Mouse (Mus musculus): ENCODE data around the gene Iqgap1. TPM values are rescaled to one million over a fixed set of nuclear protein-coding genes. Genes with fewer than 3 reads are reported as not detected.

Gene Iqgap1
- polyA plus RNA-seq, 1 experiment from 2014 or later: 35.6 TPM

DNA sequence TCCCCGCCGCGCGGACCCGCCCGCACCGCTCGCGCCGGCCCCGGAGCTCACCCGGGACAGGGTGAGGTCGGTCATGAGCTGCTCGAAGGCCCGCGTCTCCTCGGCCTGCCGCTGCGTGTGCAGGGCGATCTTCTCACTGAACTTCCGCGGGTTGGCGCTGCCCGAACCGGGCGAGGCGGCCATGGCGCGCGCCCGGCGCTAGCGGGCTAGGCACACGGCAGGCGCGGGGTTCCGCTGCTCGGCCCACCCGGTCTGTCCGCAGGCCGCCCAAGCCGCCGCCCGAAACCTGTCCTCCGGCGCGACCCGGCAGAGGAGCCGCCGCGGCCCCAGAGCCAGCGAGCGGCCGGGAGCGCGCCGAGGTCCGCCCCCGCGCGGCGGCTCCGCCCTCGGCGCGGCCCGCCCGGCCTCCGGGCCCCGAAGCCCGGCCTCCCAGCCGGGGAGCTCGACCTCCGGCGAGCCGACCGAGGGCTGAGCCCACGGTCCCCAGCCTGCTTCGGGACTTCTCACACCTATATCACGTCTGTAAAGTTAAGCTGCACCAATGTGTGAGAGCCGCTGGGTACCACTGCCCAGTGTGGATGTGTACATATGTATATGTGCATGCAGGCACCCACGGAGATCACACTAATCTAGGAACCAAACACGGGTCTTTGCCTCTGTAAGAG, 137.1 kb downstream of the Iqgap1 start, which contains the start of gene Crtc3:
Gene Crtc3 (minus strand): TSS at position 322 of the 665 bp plus-strand sequence.
- peak; percentile 88 for ATAC-seq (replicated peaks; ENCODE audit: insufficient number of reproducible peaks, insufficient read depth, low FRiP score, low read depth)
- no peaks in the 10 kb centered on the region for H3K36me3 ChIP-seq
- under 1% methylated on average over 79 of the region's 83 CpGs for WGBS
- peak within 1 kb of the TSS; percentile 92 for H3K9ac ChIP-seq
- H3K9me3 ChIP-seq (replicated peaks): no peaks in the 10 kb centered on the region
- H3K4me3 ChIP-seq: peak within 1 kb of the TSS; percentile 93
- H3K27me3 ChIP-seq: no peaks in the 10 kb centered on the region
- peak within 1 kb of the TSS; percentile 91 for H3K4me2 ChIP-seq
- peaks cover 27% of the 10 kb centered on the region for H3K4me1 ChIP-seq (replicated peaks)
- peak within 1 kb of the TSS; percentile 99 for H3K27ac ChIP-seq

DNA sequence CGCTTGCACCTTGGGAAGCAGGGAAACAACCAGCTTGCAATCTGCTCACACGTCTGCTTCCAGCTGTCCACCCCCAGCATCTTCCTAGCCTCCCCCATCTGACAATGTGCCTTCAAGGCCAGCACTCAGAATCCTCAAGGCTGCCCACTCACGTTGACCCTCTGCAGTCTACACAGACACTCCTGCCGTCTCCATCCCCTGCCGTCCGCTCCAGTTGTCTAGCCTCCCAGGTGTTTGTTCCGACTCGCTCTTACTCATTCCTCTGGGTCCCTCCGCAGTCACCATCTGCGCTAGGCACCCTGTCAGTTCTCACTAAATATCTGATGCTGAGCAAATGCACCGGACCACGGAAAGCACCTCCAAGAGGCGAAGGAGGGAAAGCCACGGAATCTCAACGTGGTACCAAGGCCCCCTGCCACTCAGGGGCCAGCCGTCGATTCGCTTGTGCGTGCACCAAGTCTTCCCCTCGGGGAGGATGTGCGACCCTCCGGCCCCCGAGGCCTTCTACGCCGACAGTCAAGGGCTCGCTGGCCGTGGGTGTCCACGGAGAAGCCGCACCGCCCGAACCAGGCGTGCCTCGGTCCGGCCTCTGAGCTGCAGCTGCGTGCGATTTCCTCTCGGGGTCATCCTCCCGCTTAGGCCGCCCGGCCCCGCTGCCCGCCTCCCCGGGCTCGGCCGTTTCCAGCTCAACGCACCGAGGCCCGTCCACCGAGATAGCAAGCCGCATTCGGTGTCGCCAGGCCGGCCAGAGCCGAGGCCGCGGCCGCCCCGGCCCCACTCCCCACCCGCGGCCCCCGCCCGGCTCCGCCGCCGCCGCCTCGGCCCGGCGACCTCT, 137.8 kb downstream of the Iqgap1 start:
- Histone ChIP-seq H3K9me3 (replicated peaks) (no peaks in the 10 kb centered on the region), H3K27me3 (no peaks in the 10 kb centered on the region), H3K4me1 (replicated peaks) (peaks cover 28% of the 10 kb centered on the region), H3K36me3 (no peaks in the 10 kb centered on the region), H3K27ac (peak overlapping the region; percentile 99), H3K4me2 (peak overlapping the region; percentile 91), H3K9ac (peak overlapping the region; percentile 92), H3K4me3 (peak overlapping the region; percentile 93)
- ATAC-seq (replicated peaks; ENCODE audit: insufficient number of reproducible peaks, insufficient read depth, low FRiP score, low read depth): peak; percentile 56
- 1% methylated on average over 69 of the region's 69 CpGs for WGBS

DNA sequence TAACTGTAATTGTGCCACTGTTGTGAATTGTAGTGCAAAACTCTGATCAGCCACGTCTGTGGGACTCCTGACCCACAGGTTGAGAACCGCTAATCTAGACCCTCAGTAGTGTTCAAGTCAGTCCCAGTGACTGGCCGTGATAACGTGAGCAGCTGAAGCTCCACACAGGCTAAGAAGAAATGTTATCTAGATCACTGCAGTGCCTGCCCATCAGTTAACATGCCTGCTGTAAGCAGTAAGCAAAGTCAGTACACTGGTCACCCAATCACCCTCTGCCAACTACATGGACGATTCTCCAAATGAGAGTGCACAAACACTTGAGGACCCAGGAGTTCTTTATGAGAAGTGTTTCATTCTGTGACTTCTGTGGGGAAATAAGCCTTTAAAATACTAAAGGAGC, 140.1 kb downstream of the Iqgap1 start:
- no peak for ATAC-seq (replicated peaks; ENCODE audit: insufficient number of reproducible peaks, insufficient read depth, low FRiP score, low read depth)
- Histone ChIP-seq H3K4me2 (no peak overlapping the region), H3K27me3 (no peaks in the 10 kb centered on the region), H3K27ac (no peak overlapping the region), H3K9ac (no peak overlapping the region), H3K36me3 (no peaks in the 10 kb centered on the region), H3K4me3 (no peak overlapping the region), H3K9me3 (replicated peaks) (no peaks in the 10 kb centered on the region), H3K4me1 (replicated peaks) (peaks cover 42% of the 10 kb centered on the region)
- 55% methylated on average over 5 of the region's 5 CpGs for WGBS

DNA sequence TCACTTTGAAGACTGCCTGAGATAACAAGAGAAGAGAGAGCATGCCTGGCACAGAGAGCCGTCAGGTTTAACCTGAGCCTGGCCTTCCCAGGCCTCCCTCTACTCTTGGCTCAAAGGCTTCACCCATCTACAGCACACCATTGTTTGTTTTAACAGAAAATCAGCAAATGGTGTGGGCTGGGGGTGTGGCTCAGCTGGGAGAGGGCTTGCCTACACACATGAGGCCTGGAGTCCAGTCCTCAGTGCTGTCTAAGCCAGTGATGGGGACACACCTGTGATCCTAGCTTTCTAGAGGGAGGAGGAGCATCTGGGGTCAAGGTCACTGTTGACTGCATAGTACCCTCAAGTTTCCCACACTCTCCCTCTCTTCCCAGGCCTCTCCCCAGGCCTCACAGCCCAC, 143.1 kb downstream of the Iqgap1 start:
- H3K9ac ChIP-seq: no peak overlapping the region
- no peaks in the 10 kb centered on the region for H3K36me3 ChIP-seq
- no peak for ATAC-seq (replicated peaks; ENCODE audit: insufficient number of reproducible peaks, insufficient read depth, low FRiP score, low read depth)
- H3K4me3 ChIP-seq: no peak overlapping the region
- H3K9me3 ChIP-seq (replicated peaks): no peaks in the 10 kb centered on the region
- no peaks in the 10 kb centered on the region for H3K27me3 ChIP-seq
- H3K4me1 ChIP-seq (replicated peaks): peaks cover 40% of the 10 kb centered on the region
- no peak overlapping the region for H3K4me2 ChIP-seq
- WGBS: 36% methylated on average over 1 of the region's 1 CpGs
- no peak overlapping the region for H3K27ac ChIP-seq

DNA sequence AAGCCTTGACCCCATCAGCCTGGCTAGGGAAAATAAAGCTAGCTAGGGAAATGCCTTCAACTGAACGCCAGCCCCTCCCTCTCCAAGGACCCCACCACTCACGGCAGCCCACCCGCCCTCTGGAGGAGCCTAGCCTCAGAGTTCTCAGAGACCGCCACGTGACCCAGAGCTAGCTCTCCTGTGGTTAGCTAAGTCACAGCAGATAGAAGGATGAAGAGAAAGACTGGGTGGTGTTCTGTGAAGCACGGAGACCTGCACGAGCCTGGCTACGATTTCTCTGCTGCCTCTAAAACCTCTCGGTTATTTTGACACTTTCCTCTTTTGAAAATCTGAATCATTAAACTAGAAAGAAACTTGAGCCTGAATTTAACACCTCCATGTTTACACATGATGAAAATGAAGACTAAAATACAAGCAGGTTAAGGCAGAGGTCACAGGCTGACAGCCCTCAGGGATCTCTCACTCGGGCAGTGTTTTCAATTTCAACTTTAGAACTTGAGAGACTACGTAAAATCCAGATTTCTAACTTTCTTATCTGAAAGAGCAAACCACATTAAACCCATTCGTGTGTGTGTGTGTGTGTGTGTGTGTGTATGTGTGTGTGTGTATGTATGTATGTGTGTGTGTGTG, 145.4 kb downstream of the Iqgap1 start:
- H3K4me1 ChIP-seq (replicated peaks): peaks cover 26% of the 10 kb centered on the region
- peak overlapping the region; percentile 54 for H3K27ac ChIP-seq
- no peaks in the 10 kb centered on the region for H3K27me3 ChIP-seq
- H3K4me2 ChIP-seq: peak overlapping the region; percentile 46
- H3K9me3 ChIP-seq (replicated peaks): no peaks in the 10 kb centered on the region
- no peak overlapping the region for H3K4me3 ChIP-seq
- H3K9ac ChIP-seq: 0 out of 2 replicates have a peak overlapping the region, but pooled peaks have one; percentile 14
- 21% methylated on average over 12 of the region's 12 CpGs for WGBS
- no peak for ATAC-seq (replicated peaks; ENCODE audit: insufficient number of reproducible peaks, insufficient read depth, low FRiP score, low read depth)
- H3K36me3 ChIP-seq: 0 out of 2 replicates have a peak, but pooled peaks cover 3% of the 10 kb centered on the region

DNA sequence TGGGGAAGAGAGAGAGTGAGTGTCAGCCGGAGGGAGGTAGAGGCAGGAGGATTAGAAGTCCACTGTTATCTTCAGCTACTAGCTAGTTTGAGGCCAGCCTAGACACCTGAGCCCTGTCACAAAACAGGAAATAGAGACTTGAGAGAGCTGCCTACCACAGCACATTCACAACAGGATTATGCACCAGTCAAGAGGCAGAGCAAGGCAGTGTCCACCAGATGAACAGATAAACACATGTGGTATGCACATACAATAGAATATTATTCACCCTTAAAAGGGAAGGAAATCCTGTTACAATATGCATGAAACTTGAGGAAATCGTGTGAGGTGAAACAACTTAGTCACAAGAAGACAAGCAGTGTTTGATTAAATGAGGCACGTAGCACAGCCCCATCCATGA, 153.5 kb downstream of the Iqgap1 start:
- no peak for ATAC-seq (replicated peaks; ENCODE audit: insufficient number of reproducible peaks, insufficient read depth, low FRiP score, low read depth)
- no peak overlapping the region for H3K9ac ChIP-seq
- no peak overlapping the region for H3K4me2 ChIP-seq
- 0 out of 2 replicates have a peak, but pooled peaks cover 3% of the 10 kb centered on the region for H3K36me3 ChIP-seq
- H3K27me3 ChIP-seq: no peaks in the 10 kb centered on the region
- peaks cover 14% of the 10 kb centered on the region for H3K4me1 ChIP-seq (replicated peaks)
- H3K4me3 ChIP-seq: no peak overlapping the region
- H3K9me3 ChIP-seq (replicated peaks): no peaks in the 10 kb centered on the region
- WGBS: 78% methylated on average over 3 of the region's 3 CpGs
- H3K27ac ChIP-seq: no peak overlapping the region

DNA sequence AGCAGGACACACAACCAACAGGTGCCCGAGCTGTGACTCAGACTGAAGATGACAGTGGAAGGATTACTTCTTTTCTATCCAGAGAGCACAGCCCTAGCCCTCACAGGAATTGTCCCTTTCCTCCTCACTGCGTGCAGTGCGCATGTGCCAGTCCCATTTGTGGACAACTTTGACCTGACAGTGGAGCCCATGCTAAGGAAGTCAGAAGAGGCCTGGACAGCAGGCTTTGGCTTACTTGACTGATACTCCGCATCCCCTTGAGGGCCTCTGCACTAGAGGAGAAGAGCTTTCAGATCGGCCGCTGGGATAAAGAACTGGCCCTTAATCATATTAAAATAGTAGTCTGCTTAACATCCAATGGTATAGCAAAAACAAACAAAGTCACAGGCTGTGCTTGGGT, 154.9 kb downstream of the Iqgap1 start:
- Histone ChIP-seq H3K4me1 (replicated peaks) (peaks cover 28% of the 10 kb centered on the region), H3K4me3 (no peak overlapping the region), H3K9ac (no peak overlapping the region), H3K27ac (no peak overlapping the region), H3K9me3 (replicated peaks) (no peaks in the 10 kb centered on the region), H3K4me2 (no peak overlapping the region), H3K27me3 (no peaks in the 10 kb centered on the region), H3K36me3 (no peaks in the 10 kb centered on the region)
- no peak for ATAC-seq (replicated peaks; ENCODE audit: insufficient number of reproducible peaks, insufficient read depth, low FRiP score, low read depth)
- WGBS: 84% methylated on average over 6 of the region's 6 CpGs

DNA sequence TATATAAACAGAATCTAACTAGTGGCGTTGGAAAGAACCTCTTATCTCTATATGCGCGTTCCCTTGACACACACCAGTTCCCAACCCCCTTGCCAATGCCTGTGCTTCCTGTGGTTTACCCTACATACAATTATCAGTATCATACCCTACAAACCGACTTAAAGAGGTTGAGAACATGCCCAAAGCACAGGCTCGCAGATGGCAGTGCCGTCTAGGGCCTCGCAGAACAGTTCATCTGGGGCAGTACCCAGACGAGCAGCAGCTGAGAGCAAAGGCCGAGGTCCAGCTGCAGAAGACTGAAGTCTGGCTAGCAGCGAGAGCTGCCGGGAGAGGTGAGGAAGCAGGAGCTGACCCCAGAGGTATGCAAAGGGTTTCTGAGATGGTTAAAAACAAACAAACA, 158.6 kb downstream of the Iqgap1 start:
- Histone ChIP-seq H3K4me3 (no peak overlapping the region), H3K9ac (peak overlapping the region; percentile 7; the same call in 1 of the 2 replicates), H3K4me2 (peak overlapping the region; percentile 39), H3K36me3 (no peaks in the 10 kb centered on the region), H3K27ac (peak overlapping the region; percentile 91), H3K9me3 (replicated peaks) (no peaks in the 10 kb centered on the region), H3K27me3 (no peaks in the 10 kb centered on the region), H3K4me1 (replicated peaks) (peaks cover 37% of the 10 kb centered on the region)
- 13% methylated on average over 11 of the region's 11 CpGs for WGBS
- 0 out of 2 replicates have a peak, but pooled peaks have one; percentile 30 for ATAC-seq (replicated peaks; ENCODE audit: insufficient number of reproducible peaks, insufficient read depth, low FRiP score, low read depth)

DNA sequence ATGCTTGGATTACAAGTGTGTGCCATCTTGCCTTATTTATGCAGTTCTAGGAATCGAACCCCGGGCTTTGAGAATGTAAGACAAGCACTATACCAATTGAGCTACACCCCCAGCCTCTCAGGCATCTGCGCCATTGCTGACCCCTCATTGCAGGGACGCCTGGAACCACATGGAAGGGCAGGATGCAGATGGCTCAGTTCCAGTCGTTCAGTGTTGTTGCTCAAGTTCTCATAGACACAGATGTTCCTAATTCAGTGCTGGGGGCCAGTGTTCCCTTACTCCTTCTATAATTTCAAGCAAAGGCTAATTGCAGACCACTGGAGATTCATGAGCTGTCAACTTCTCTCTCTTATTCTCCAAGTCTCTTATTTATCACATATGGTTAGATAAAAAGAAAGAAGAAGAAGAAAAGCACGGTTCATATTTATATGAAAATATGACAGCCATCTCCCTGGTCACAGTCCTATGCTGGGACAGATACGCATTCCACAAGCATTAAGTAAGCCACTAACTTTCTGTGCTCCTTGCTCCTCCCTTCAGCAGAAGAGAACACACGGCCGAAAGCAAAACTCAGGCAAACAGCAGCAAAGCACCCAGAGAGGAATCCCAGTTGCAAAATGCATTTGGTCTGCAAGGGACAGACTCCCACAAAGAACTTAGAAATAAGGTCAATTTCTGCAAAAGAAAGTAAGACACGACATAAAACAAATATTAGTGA, 159.4 kb downstream of the Iqgap1 start:
- 34% methylated on average over 10 of the region's 10 CpGs for WGBS
- Histone ChIP-seq H3K4me2 (peak overlapping the region; percentile 39), H3K27me3 (no peaks in the 10 kb centered on the region), H3K27ac (peak overlapping the region; percentile 91), H3K4me1 (replicated peaks) (peaks cover 37% of the 10 kb centered on the region), H3K9me3 (replicated peaks) (no peaks in the 10 kb centered on the region), H3K4me3 (no peak overlapping the region), H3K9ac (peak overlapping the region; percentile 7; the same call in 1 of the 2 replicates), H3K36me3 (no peaks in the 10 kb centered on the region)
- peak; percentile 74; the same call in 1 of the 2 replicates for ATAC-seq (replicated peaks; ENCODE audit: insufficient number of reproducible peaks, insufficient read depth, low FRiP score, low read depth)

Measured in heart, embryonic 15.5 days (tissue).